Mouse (Mus musculus) olfactory bulb, adult 2 months (tissue): ENCODE results near the gene Sgta. TPM values are rescaled to one million over a fixed set of nuclear protein-coding genes. Genes with fewer than 3 reads are reported as not detected.

ENCODE experiments used
- H3K27ac ChIP-seq: fragments of 200-500 bp; 2 replicates; pipeline ENCODE4 v1.5.1; 2012; ENCODE audit warnings: low read depth, low read length; ENCODE audit not compliant: insufficient read depth
- H3K4me1 ChIP-seq: fragments of 200-500 bp; 2 replicates; pipeline ENCODE4 v1.6.1; 2012; ENCODE audit warnings: low read length; ENCODE audit not compliant: control insufficient read depth, insufficient read depth
- H3K4me3 ChIP-seq: fragments of 200-500 bp; 2 replicates; pipeline ENCODE4 v1.5.1; 2012; ENCODE audit warnings: mild to moderate bottlenecking, low read depth, low read length, moderate library complexity; ENCODE audit not compliant: insufficient read depth
- CTCF ChIP-seq: fragments of 200-500 bp; IDR thresholded peaks from 2 replicates; pipeline ENCODE4 v1.5.1; 2012; ENCODE audit warnings: low read depth, mild to moderate bottlenecking, low read length, moderate library complexity; ENCODE audit not compliant: insufficient read depth
- POLR2A ChIP-seq: fragments of 200-500 bp; IDR thresholded peaks from 2 replicates; pipeline ENCODE4 v1.6.1; 2012; ENCODE audit warnings: mild to moderate bottlenecking, low read depth, low read length, moderate library complexity; ENCODE audit not compliant: insufficient read depth
- WGBS: fragments of 180-500 bp; shearing (Covaris S2); methylation state at CpG from one replicate; pipeline ENCODE4 v1.1.7; 2018; 5-methylcytosine and 5-hydroxymethylcytosine counted together
- polyA plus RNA-seq: library from polyadenylated mRNA; stranded (reverse); fragments of >200 nt; gene quantifications from 2 replicates; pipeline ENCODE4 v1.2.4, GENCODE M21; 2012; ENCODE audit warnings: low replicate concordance; ENCODE audit not compliant: missing spikeins, insufficient read depth, insufficient read length

Gene Sgta
- polyA plus RNA-seq, 1 experiment = not detected

GRCm38 (mm10) chr10:81014393-81015384, 45.3 kb downstream of the Sgta start, which contains the start of gene Gng7:
TSS of gene Gng7 (minus strand) at chr10:81014945.
- H3K27ac ChIP-seq = no peak within 1 kb of the TSS
- peaks cover 9% of the 10 kb centered on the region; the same call in 1 of the 2 replicates for H3K4me1 ChIP-seq
- H3K4me3 ChIP-seq = peak within 1 kb of the TSS; percentile 41
- 10% methylated on average over 31 of the region's 31 CpGs for WGBS
- TF ChIP-seq CTCF = peak; percentile 14; the same call in 1 of the 2 replicates
- TF ChIP-seq POLR2A = peak; percentile 32; the same call in 1 of the 2 replicates

- H3K4me3 ChIP-seq = no peak overlapping the region
- 52% methylated on average over 6 of the region's 6 CpGs for WGBS
- TF ChIP-seq POLR2A (no peak), CTCF (no peak)
- peaks cover 9% of the 10 kb centered on the region; the same call in 1 of the 2 replicates for H3K4me1 ChIP-seq
- no peak overlapping the region for H3K27ac ChIP-seq
Measured at GRCm38 (mm10) chr10:81010851-81011250, 49.1 kb downstream of the Sgta start.

GRCm38 (mm10) chr10:81007240-81007639, 52.7 kb downstream of the Sgta start:
- no peak overlapping the region for H3K4me3 ChIP-seq
- TF ChIP-seq CTCF (no peak), POLR2A (no peak)
- WGBS = 56% methylated on average over 7 of the region's 7 CpGs
- no peak overlapping the region for H3K27ac ChIP-seq
- peaks cover 4% of the 10 kb centered on the region; the same call in 1 of the 2 replicates for H3K4me1 ChIP-seq

GRCm38 (mm10) chr10:81006005-81006677, 53.8 kb downstream of the Sgta start:
- 78% methylated on average over 7 of the region's 7 CpGs for WGBS
- TF ChIP-seq CTCF (no peak), POLR2A (no peak)
- Histone ChIP-seq H3K4me3 (no peak overlapping the region), H3K27ac (no peak overlapping the region), H3K4me1 (peaks cover 8% of the 10 kb centered on the region)

- 31% methylated on average over 10 of the region's 10 CpGs for WGBS
- Histone ChIP-seq H3K4me3 (no peak overlapping the region), H3K27ac (no peak overlapping the region), H3K4me1 (peaks cover 33% of the 10 kb centered on the region)
- TF ChIP-seq CTCF (no peak), POLR2A (no peak)
Measured at GRCm38 (mm10) chr10:81001161-81001560, 58.8 kb downstream of the Sgta start.

GRCm38 (mm10) chr10:81000197-81001062, 59.6 kb downstream of the Sgta start:
- TF ChIP-seq CTCF = no peak
- no peak for TF ChIP-seq POLR2A
- peaks cover 33% of the 10 kb centered on the region for H3K4me1 ChIP-seq
- no peak overlapping the region for H3K4me3 ChIP-seq
- no peak overlapping the region for H3K27ac ChIP-seq
- WGBS = 41% methylated on average over 28 of the region's 28 CpGs

- Histone ChIP-seq H3K4me3 (no peak overlapping the region), H3K4me1 (peaks cover 39% of the 10 kb centered on the region), H3K27ac (no peak overlapping the region)
- 19% methylated on average over 37 of the region's 37 CpGs for WGBS
- TF ChIP-seq POLR2A = no peak
- TF ChIP-seq CTCF = peak; percentile 83
Measured at GRCm38 (mm10) chr10:80999362-81000196, 60.4 kb downstream of the Sgta start.
